Mouse (Mus musculus): ENCODE data around the gene Rnf135. TPM values are rescaled to one million over a fixed set of nuclear protein-coding genes. Genes with fewer than 3 reads are reported as not detected.

Gene Rnf135
- total RNA-seq, 2 experiments from 2014 or later: 5.0 to 7.0 TPM

Other genes with a start within 250 kb of the Rnf135 start
- 10 to 100 TPM; 24.6 to 29.1 TPM for gene Utp6, start 221.5 kb upstream of the Rnf135 start, total RNA-seq (2021)
- 10 to 100 TPM; 31.1 to 37.1 TPM for gene Suz12, start 190.7 kb upstream of the Rnf135 start, total RNA-seq (2021)
- gene Crlf3, start 102.9 kb upstream of the Rnf135 start, total RNA-seq (2021): 10 to 100 TPM; 15.2 TPM
- gene Atad5, start 94.5 kb upstream of the Rnf135 start, total RNA-seq (2021): 1 to 10 TPM; 2.6 to 4.3 TPM
- 1 to 10 TPM; 7.9 to 8.3 TPM for gene Tefm, start 41.7 kb upstream of the Rnf135 start, total RNA-seq (2021)
- 10 to 100 TPM in 1 of 2 experiments, 1 to 10 TPM in 1; 7.1 to 10.6 TPM for gene Adap2, start 29.7 kb upstream of the Rnf135 start, total RNA-seq (2021)
- 10 to 100 TPM; 68.0 to 68.5 TPM for gene Rhot1, start 25.2 kb downstream of the Rnf135 start, total RNA-seq (2021)
- 10 to 100 TPM; 19.8 to 29.7 TPM for gene Rhbdl3, start 117.1 kb downstream of the Rnf135 start, total RNA-seq (2021)
- 10 to 100 TPM; 48.0 to 51.6 TPM for gene 5730455P16Rik, start 194.2 kb downstream of the Rnf135 start, total RNA-seq (2021)
- 100 to 1,000 TPM in 1 of 2 experiments, 10 to 100 TPM in 1; 99.3 to 152 TPM for gene Zfp207, start 199.4 kb downstream of the Rnf135 start, total RNA-seq (2021)
- gene Psmd11, start 244.8 kb downstream of the Rnf135 start, total RNA-seq (2021): 10 to 100 TPM; 96.0 to 99.9 TPM